Mouse (Mus musculus): ENCODE results near the gene Immp2l. TPM values are rescaled to one million over a fixed set of nuclear protein-coding genes. Genes with fewer than 3 reads are reported as not detected.

The Immp2l gene
- polyA plus RNA-seq, 1 experiment from 2014 or later: 30.5 TPM

DNA sequence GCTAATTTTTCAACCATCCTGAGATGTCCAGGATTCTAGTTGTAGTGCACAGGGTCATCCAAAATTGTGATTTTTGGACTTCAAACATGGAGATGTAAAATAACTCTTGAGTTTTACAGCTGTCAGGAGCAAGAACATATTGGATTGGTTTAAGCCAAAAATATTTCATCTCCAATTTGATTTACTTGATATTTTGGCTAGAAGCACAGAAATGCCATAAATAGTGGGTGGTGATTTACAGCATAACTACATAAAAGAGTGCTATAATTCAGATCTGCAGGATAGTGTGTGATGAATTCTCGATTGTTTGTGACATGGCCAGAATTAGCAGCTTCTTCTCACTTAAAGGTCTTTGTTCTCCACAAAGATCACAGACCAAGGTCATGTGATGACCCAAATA is 884.1 kb downstream of the Immp2l start:
- H3K36me3 ChIP-seq (ENCODE audit: control insufficient read depth, insufficient read depth): no peaks in the 10 kb centered on the region
- no peaks in the 10 kb centered on the region for H3K27me3 ChIP-seq (replicated peaks; ENCODE audit: control insufficient read depth, insufficient read depth, low read length)
- no peak overlapping the region for H3K4me2 ChIP-seq (replicated peaks; ENCODE audit: low read depth)
- 50% methylated on average over 1 of the region's 1 CpGs for WGBS
- ATAC-seq: no peak
- no peak for TF ChIP-seq CTCF (IDR thresholded peaks at IDR 0.05; ENCODE audit: low read depth)
- no peaks in the 10 kb centered on the region for H3K4me1 ChIP-seq (replicated peaks; ENCODE audit: control insufficient read depth, insufficient read depth, low read length)
- no peak overlapping the region for H3K4me3 ChIP-seq (ENCODE audit: low read depth, low read length)
- H3K27ac ChIP-seq (ENCODE audit: low read depth, low read length): no peak overlapping the region
- no peak overlapping the region for H3K9ac ChIP-seq (ENCODE audit: low read depth, low read length)
- no peaks in the 10 kb centered on the region for H3K9me3 ChIP-seq (ENCODE audit: control insufficient read depth)

DNA sequence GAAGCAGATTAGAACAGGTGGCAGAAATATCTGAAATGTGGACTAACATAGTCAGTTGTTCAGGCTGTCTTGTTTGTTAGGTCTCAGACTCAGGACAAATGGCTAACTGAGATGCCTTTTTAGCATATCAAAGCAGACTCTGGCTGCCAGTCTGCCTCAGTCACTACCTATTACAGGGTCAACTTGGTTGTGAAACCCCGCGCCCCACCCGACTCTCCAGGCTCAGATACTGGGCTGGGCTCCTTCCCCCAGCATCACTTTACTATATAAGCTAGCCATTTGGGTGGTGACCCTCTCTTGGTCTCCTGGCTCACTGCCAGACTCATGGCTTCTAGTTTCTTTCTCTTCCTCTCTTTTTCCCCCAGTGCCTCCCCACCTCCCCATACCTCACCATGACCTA is 887.7 kb downstream of the Immp2l start:
- no peak for ATAC-seq

DNA sequence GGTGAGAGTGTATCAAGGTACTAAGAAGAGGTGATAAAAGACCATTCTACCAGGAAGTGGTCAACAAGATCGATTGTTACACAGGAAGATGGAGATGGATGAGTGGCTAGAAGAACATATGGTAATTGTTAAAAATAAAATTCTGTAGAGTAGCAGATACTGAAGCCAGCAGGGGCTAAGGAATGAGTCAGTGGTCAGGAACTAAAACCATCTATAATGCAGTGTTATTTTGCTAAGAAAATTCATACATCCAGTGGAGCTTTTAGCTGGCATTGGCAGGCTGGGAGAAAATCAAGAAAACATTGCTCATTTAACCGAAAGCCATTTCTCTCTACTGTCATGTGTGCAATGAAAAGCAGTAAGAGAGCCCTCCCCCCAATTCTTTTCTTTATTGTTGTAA is 913.9 kb downstream of the Immp2l start:
- no peak for TF ChIP-seq CTCF (IDR thresholded peaks at IDR 0.05; ENCODE audit: low read depth)
- Histone ChIP-seq H3K4me1 (replicated peaks; ENCODE audit: control insufficient read depth, insufficient read depth, low read length) (no peaks in the 10 kb centered on the region), H3K27me3 (replicated peaks; ENCODE audit: control insufficient read depth, insufficient read depth, low read length) (no peaks in the 10 kb centered on the region), H3K4me3 (ENCODE audit: low read depth, low read length) (no peak overlapping the region), H3K4me2 (replicated peaks; ENCODE audit: low read depth) (no peak overlapping the region), H3K36me3 (ENCODE audit: control insufficient read depth, insufficient read depth) (no peaks in the 10 kb centered on the region), H3K9ac (ENCODE audit: low read depth, low read length) (no peak overlapping the region), H3K27ac (ENCODE audit: low read depth, low read length) (no peak overlapping the region), H3K9me3 (ENCODE audit: control insufficient read depth) (no peaks in the 10 kb centered on the region)
- 88% methylated on average over 2 of the region's 2 CpGs for WGBS
- ATAC-seq: no peak

More for the DNA sequence above, 887.7 kb downstream of the Immp2l start:
- no peak for TF ChIP-seq CTCF (IDR thresholded peaks at IDR 0.05; ENCODE audit: low read depth)
- 90% methylated on average over 3 of the region's 3 CpGs for WGBS
- no peaks in the 10 kb centered on the region for H3K27me3 ChIP-seq (replicated peaks; ENCODE audit: control insufficient read depth, insufficient read depth, low read length)
- H3K4me1 ChIP-seq (replicated peaks; ENCODE audit: control insufficient read depth, insufficient read depth, low read length): no peaks in the 10 kb centered on the region
- H3K9me3 ChIP-seq (ENCODE audit: control insufficient read depth): no peaks in the 10 kb centered on the region
- H3K4me3 ChIP-seq (ENCODE audit: low read depth, low read length): no peak overlapping the region
- H3K36me3 ChIP-seq (ENCODE audit: control insufficient read depth, insufficient read depth): no peaks in the 10 kb centered on the region
- no peak overlapping the region for H3K9ac ChIP-seq (ENCODE audit: low read depth, low read length)
- no peak overlapping the region for H3K4me2 ChIP-seq (replicated peaks; ENCODE audit: low read depth)
- H3K27ac ChIP-seq (ENCODE audit: low read depth, low read length): no peak overlapping the region

- Histone ChIP-seq H3K9me3 (ENCODE audit: control insufficient read depth) (no peaks in the 10 kb centered on the region), H3K4me3 (ENCODE audit: low read depth, low read length) (no peak overlapping the region), H3K27ac (ENCODE audit: low read depth, low read length) (no peak overlapping the region), H3K27me3 (replicated peaks; ENCODE audit: control insufficient read depth, insufficient read depth, low read length) (no peaks in the 10 kb centered on the region), H3K4me1 (replicated peaks; ENCODE audit: control insufficient read depth, insufficient read depth, low read length) (no peaks in the 10 kb centered on the region), H3K4me2 (replicated peaks; ENCODE audit: low read depth) (no peak overlapping the region), H3K36me3 (ENCODE audit: control insufficient read depth, insufficient read depth) (no peaks in the 10 kb centered on the region), H3K9ac (ENCODE audit: low read depth, low read length) (no peak overlapping the region)
- TF ChIP-seq CTCF (IDR thresholded peaks at IDR 0.05; ENCODE audit: low read depth): no peak
- no peak for ATAC-seq
- WGBS: 77% methylated on average over 5 of the region's 5 CpGs
Observed at GRCm38 (mm10) chr12:41941853-41942252, 918.0 kb downstream of the Immp2l start.

GRCm38 (mm10) chr12:41944079-41944672 is 920.3 kb downstream of the Immp2l start:
- Histone ChIP-seq H3K9ac (ENCODE audit: low read depth, low read length) (no peak overlapping the region), H3K4me3 (ENCODE audit: low read depth, low read length) (no peak overlapping the region), H3K4me1 (replicated peaks; ENCODE audit: control insufficient read depth, insufficient read depth, low read length) (no peaks in the 10 kb centered on the region), H3K27me3 (replicated peaks; ENCODE audit: control insufficient read depth, insufficient read depth, low read length) (no peaks in the 10 kb centered on the region), H3K4me2 (replicated peaks; ENCODE audit: low read depth) (no peak overlapping the region), H3K9me3 (ENCODE audit: control insufficient read depth) (no peaks in the 10 kb centered on the region), H3K27ac (ENCODE audit: low read depth, low read length) (no peak overlapping the region), H3K36me3 (ENCODE audit: control insufficient read depth, insufficient read depth) (no peaks in the 10 kb centered on the region)
- no peak for TF ChIP-seq CTCF (IDR thresholded peaks at IDR 0.05; ENCODE audit: low read depth)
- WGBS: 79% methylated on average over 4 of the region's 4 CpGs
- no peak for ATAC-seq

- no peak for TF ChIP-seq CTCF (IDR thresholded peaks at IDR 0.05; ENCODE audit: low read depth)
- H3K27ac ChIP-seq (ENCODE audit: low read depth, low read length): no peak overlapping the region
- no peaks in the 10 kb centered on the region for H3K36me3 ChIP-seq (ENCODE audit: control insufficient read depth, insufficient read depth)
- H3K27me3 ChIP-seq (replicated peaks; ENCODE audit: control insufficient read depth, insufficient read depth, low read length): no peaks in the 10 kb centered on the region
- no peak for ATAC-seq
- no peak overlapping the region for H3K4me3 ChIP-seq (ENCODE audit: low read depth, low read length)
- no peaks in the 10 kb centered on the region for H3K4me1 ChIP-seq (replicated peaks; ENCODE audit: control insufficient read depth, insufficient read depth, low read length)
- H3K4me2 ChIP-seq (replicated peaks; ENCODE audit: low read depth): no peak overlapping the region
- H3K9me3 ChIP-seq (ENCODE audit: control insufficient read depth): no peaks in the 10 kb centered on the region
- no peak overlapping the region for H3K9ac ChIP-seq (ENCODE audit: low read depth, low read length)
Observed at GRCm38 (mm10) chr12:41946536-41946935, 922.6 kb downstream of the Immp2l start.

DNA sequence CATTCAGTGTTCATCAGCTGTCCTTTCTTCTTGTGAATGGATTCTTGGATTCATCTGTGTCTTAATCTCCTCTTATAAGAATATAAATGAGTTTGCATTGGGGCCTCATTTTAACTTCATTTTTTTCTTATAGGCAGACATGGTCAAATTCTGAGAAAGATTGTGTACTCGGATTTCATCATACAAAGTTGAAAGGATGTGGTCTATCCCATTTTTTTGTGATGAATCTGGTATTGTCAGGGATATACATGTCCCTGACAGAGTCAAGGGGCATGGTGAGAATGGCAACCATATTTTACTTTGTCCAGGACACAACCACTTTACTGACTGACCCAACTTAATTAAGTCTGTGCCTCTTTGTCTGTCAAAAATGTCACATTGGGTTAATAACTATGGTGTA is 925.5 kb downstream of the Immp2l start:
- Histone ChIP-seq H3K4me1 (replicated peaks; ENCODE audit: control insufficient read depth, insufficient read depth, low read length) (no peaks in the 10 kb centered on the region), H3K9ac (ENCODE audit: low read depth, low read length) (no peak overlapping the region), H3K27me3 (replicated peaks; ENCODE audit: control insufficient read depth, insufficient read depth, low read length) (no peaks in the 10 kb centered on the region), H3K9me3 (ENCODE audit: control insufficient read depth) (no peaks in the 10 kb centered on the region), H3K36me3 (ENCODE audit: control insufficient read depth, insufficient read depth) (no peaks in the 10 kb centered on the region), H3K4me3 (ENCODE audit: low read depth, low read length) (no peak overlapping the region), H3K4me2 (replicated peaks; ENCODE audit: low read depth) (no peak overlapping the region), H3K27ac (ENCODE audit: low read depth, low read length) (no peak overlapping the region)
- 84% methylated on average over 1 of the region's 1 CpGs for WGBS
- no peak for ATAC-seq
- no peak for TF ChIP-seq CTCF (IDR thresholded peaks at IDR 0.05; ENCODE audit: low read depth)

Measured in intestine, postnatal 0 days (tissue).